8 mouse cellular contexts compared by ENCODE assay signal in the genomic region with DNA sequence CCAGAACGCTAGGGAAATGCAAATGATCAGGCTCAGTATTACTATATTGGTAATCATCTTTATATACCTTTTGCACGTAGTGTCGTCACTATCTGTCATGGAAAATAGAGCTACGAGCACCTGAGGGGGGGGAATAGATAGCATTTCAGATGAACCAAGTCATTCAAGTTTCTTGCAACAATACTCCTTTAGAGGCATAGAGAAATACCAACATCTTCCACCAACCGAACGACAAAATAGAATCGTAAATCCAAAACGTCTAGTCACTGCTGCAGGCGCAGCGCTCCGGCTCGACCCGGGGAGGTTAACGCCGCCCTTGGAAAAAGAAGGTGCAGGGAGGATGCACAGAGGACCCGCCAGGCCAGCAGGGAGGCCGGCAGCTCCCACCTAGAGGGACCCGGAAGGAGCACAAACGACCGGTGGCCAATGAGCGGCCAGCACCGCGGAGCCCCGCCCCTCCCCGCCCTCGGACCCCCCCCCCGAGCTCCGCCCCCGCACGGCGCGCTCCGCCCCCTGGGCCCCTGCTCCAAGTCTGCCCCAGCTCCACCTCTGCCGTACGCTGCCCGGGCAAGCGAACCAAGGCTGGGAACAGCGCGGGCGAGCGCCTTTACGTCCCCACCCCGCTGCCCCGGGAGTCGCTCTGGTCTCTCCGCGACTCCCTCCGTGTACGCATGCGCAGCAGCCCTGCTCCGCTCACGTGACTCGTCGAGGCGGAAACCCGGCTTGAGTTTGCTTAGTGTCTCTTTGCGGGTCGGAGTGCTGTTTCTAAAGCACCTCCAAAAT. TPM values are rescaled to one million over a fixed set of nuclear protein-coding genes. Genes with fewer than 3 reads are reported as not detected.
DNase-seq lines count a peak whose midpoint lies in the region; ATAC-seq and TF ChIP-seq lines count a peak whose summit lies in the region.

A gene (minus strand): TSS at position 662 of the 783 bp plus-strand sequence.

- ATAC-seq in frontal cortex, adult (ENCODE audit: low TSS enrichment) = peak; percentile 90
- peak; percentile 100 for ATAC-seq in lung, postnatal 0 days

- H3K27ac ChIP-seq in hindbrain, embryonic 10.5 days = peak within 1 kb of the TSS; percentile 93
- peak within 1 kb of the TSS; percentile 93 for H3K27ac ChIP-seq in lung, postnatal 0 days (ENCODE audit: low read length)

- H3K9ac ChIP-seq in lung, postnatal 0 days (replicated peaks; ENCODE audit: low read depth) = peak within 1 kb of the TSS; percentile 37

- peak within 1 kb of the TSS; percentile 68 for H3K4me3 ChIP-seq in hindbrain, embryonic 10.5 days
- peak within 1 kb of the TSS; percentile 51 for H3K4me3 ChIP-seq in lung, postnatal 0 days (ENCODE audit: low read depth, low read length)

- TF ChIP-seq CTCF in lung, postnatal 0 days (IDR thresholded peaks at IDR 0.05) = peak; percentile 20; the same call in 1 of the 2 replicates

- peak; percentile 86 for DNase-seq in MEL-GATA-1-ER (ENCODE audit: extremely low read depth, low read depth)
- DNase-seq in cerebellum, adult 8-10 months = peak; percentile 95
- DNase-seq in hindbrain, embryonic 10.5 days (ENCODE audit: low spot score) = peak; percentile 97
- DNase-seq in layer of hippocampus, adult 9-11 months = peak; percentile 97
- DNase-seq in lung, postnatal 0 days (ENCODE audit: low spot score) = peak; percentile 99
- peak; percentile 91 for DNase-seq in ovary, postnatal 14 days (ENCODE audit: low spot score)
- peak; percentile 96 for DNase-seq in thymus, postnatal 14 days

- under 1% methylated on average over 58 of the region's 58 CpGs for WGBS in hindbrain, embryonic 10.5 days
- under 1% methylated on average over 39 of the region's 58 CpGs for WGBS in lung, postnatal 0 days

- H3K36me3 ChIP-seq in hindbrain, embryonic 10.5 days = peaks cover 4% of the 10 kb centered on the region
- H3K36me3 ChIP-seq in lung, postnatal 0 days (ENCODE audit: insufficient read depth, low read length) = 0 out of 2 replicates have a peak, but pooled peaks cover 1% of the 10 kb centered on the region

- TF ChIP-seq EP300 in lung, postnatal 0 days (IDR thresholded peaks at IDR 0.05) = no peak

- H3K27me3 ChIP-seq in hindbrain, embryonic 10.5 days (ENCODE audit: insufficient read depth, poor library complexity, severe bottlenecking) = no peaks in the 10 kb centered on the region
- no peaks in the 10 kb centered on the region for H3K27me3 ChIP-seq in lung, postnatal 0 days (replicated peaks; ENCODE audit: insufficient read depth, low read length)

- peak within 1 kb of the TSS; percentile 64 for H3K4me2 ChIP-seq in lung, postnatal 0 days (replicated peaks; ENCODE audit: low read depth, low read length)

- no peaks in the 10 kb centered on the region for H3K9me3 ChIP-seq in hindbrain, embryonic 10.5 days
- H3K9me3 ChIP-seq in lung, postnatal 0 days (ENCODE audit: low read length) = no peaks in the 10 kb centered on the region

- peaks cover 21% of the 10 kb centered on the region for H3K4me1 ChIP-seq in hindbrain, embryonic 10.5 days (replicated peaks)
- H3K4me1 ChIP-seq in lung, postnatal 0 days (ENCODE audit: insufficient read depth, low read depth, low read length) = no peaks in the 10 kb centered on the region; the same call in 1 of the 2 replicates

RNA-seq across cellular contexts. Expression of the gene that starts here (rescaled TPM):
- 33.9 and 35.8 TPM in 2 replicates for polyA plus RNA-seq in hindbrain, embryonic 10.5 days (2016; fragmentation: Nextera tagmentation; extraction: Ambion mirVana)
- 26.0 and 31.1 TPM in 2 replicates for polyA plus RNA-seq in lung, postnatal 0 days (2015; fragmentation: Nextera tagmentation; extraction: Ambion mirVana)

Comparison
In these comparisons a context has a peak if more than half of its experiments do, and no peak if none do; other contexts are left out.
1. Peak in every context shown above with its lines: DNase-seq, ATAC-seq, H3K4me3 ChIP-seq and H3K27ac ChIP-seq.